Mouse (Mus musculus) limb, embryonic 11.5 days (tissue): Measurements from ENCODE around the gene Atp6v1b1. TPM values are rescaled to one million over a fixed set of nuclear protein-coding genes. Genes with fewer than 3 reads are reported as not detected.
A peak's percentile ranks its signal among the peaks of the same experiment; 100 is the strongest.

Source experiments
- ATAC-seq: fragments of 200-750 bp; cut with Nextera tagmentation; 2 replicates; pipeline ENCODE4 v1.8.0; 2017; ENCODE audit warnings: low read depth; ENCODE audit not compliant: insufficient number of reproducible peaks, low FRiP score, low TSS enrichment
- DNase-seq: peaks from one replicate; pipeline ENCODE4 v3.0.0-alpha.2; 2015; ENCODE audit warnings: low spot score
- H3K27ac ChIP-seq: fragments of 300-500 bp; sonication (generic); replicated peaks from 2 replicates; pipeline ENCODE4 v1.5.1; 2014; ENCODE audit warnings: low read depth, mild to moderate bottlenecking, low read length
- H3K27me3 ChIP-seq: fragments of 300-500 bp; sonication (generic); 2 replicates; pipeline ENCODE4 v1.6.1; 2014; ENCODE audit warnings: mild to moderate bottlenecking, low read length, mixed read lengths; ENCODE audit not compliant: control insufficient read depth, insufficient read depth
- H3K36me3 ChIP-seq: fragments of 300-500 bp; sonication (generic); 2 replicates; pipeline ENCODE4 v1.6.1; 2014; ENCODE audit warnings: mild to moderate bottlenecking, low read length, moderate library complexity, mixed read lengths; ENCODE audit not compliant: control insufficient read depth, insufficient read depth
- H3K4me1 ChIP-seq: fragments of 300-500 bp; sonication (generic); 2 replicates; pipeline ENCODE4 v1.6.1; 2014; ENCODE audit warnings: low read length, mixed read lengths; ENCODE audit not compliant: control insufficient read depth, insufficient read depth
- H3K4me2 ChIP-seq: fragments of 300-500 bp; sonication (generic); 2 replicates; pipeline ENCODE4 v1.6.1; 2014; ENCODE audit warnings: low read depth, mild to moderate bottlenecking, moderate library complexity; ENCODE audit not compliant: severe bottlenecking
- H3K4me3 ChIP-seq: fragments of 300-500 bp; sonication (generic); 2 replicates; pipeline ENCODE4 v1.5.1; 2014; ENCODE audit warnings: low read depth, low read length
- H3K9ac ChIP-seq: fragments of 300-500 bp; sonication (generic); 2 replicates; pipeline ENCODE4 v1.6.1; 2014; ENCODE audit warnings: mild to moderate bottlenecking, low read length
- H3K9me3 ChIP-seq: fragments of 300-500 bp; sonication (generic); 2 replicates; pipeline ENCODE4 v1.6.1; 2016; ENCODE audit warnings: low read length; ENCODE audit not compliant: control insufficient read depth
- whole genome bisulfite sequencing: fragments of 180-500 bp; shearing (Covaris S2); extraction: QIAGEN DNeasy Blood & Tissue Kit; methylation state at CpG from one replicate; pipeline ENCODE4 v1.1.7; 2014; 5-methylcytosine and 5-hydroxymethylcytosine counted together
- polyA plus RNA-seq: library from polyadenylated mRNA; unstranded; fragments of >200 nt; fragmentation: Nextera tagmentation; extraction: Ambion mirVana; gene quantifications from 2 replicates; pipeline ENCODE4 v1.2.1, GENCODE M21; 2014

Gene Atp6v1b1
- polyA plus RNA-seq, 1 experiment from 2014 or later = not detected

DNA sequence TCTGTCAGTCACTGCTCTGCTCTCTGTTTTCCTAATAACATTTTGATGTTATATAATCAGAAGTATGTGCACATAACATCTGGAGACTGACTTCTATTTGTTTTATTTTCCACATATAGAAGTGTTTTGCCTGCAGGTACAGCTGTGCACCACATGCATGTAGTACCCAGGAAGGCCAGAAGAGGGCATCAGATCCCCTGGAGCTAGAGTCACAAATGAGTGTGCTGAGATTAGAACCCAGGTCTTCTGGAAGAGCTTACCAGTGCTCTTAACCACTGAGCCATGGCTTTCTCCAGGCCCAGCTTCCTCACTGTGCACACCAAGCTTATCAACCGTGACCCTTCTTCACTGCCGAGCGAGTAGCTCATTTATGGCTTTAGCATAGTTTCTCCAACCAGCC lies 14.3 kb upstream of the Atp6v1b1 start:
- Histone ChIP-seq H3K27me3 (no peaks in the 10 kb centered on the region), H3K4me2 (no peak overlapping the region), H3K9me3 (no peaks in the 10 kb centered on the region), H3K4me1 (no peaks in the 10 kb centered on the region), H3K4me3 (no peak overlapping the region), H3K27ac (no peak overlapping the region), H3K36me3 (no peaks in the 10 kb centered on the region), H3K9ac (no peak overlapping the region)
- DNase-seq (peak; percentile 67), ATAC-seq (no peak)
- WGBS = 86% methylated on average over 3 of the region's 3 CpGs

GRCm38 (mm10) chr6:83729350-83729970 lies 13.3 kb upstream of the Atp6v1b1 start:
- ATAC-seq (no peak), DNase-seq (no peak)
- 68% methylated on average over 14 of the region's 14 CpGs for WGBS
- no peaks in the 10 kb centered on the region for H3K4me1 ChIP-seq
- H3K27me3 ChIP-seq = no peaks in the 10 kb centered on the region
- H3K27ac ChIP-seq = no peak overlapping the region
- no peaks in the 10 kb centered on the region for H3K36me3 ChIP-seq
- H3K4me2 ChIP-seq = no peak overlapping the region
- no peak overlapping the region for H3K9ac ChIP-seq
- no peaks in the 10 kb centered on the region for H3K9me3 ChIP-seq
- H3K4me3 ChIP-seq = no peak overlapping the region

DNA sequence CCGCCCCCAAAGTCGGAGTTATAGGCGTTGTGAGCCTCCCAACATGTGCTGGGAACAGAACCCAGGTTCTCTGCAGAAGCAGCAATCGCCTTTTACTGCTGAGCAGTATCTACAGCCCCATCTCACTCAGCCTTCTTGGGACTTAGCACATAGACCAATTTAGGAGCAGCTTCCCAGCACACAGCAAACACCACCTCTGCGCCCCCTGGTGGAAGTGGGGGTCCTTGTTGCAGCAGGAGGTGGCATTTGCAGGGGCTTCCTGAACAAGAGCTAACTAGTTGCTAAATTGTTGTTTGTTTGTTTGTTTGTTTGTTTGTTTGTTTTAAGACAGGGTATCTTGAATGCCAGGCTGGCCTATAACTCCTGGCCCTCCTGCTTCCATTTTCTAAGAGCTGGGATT lies 11.7 kb upstream of the Atp6v1b1 start:
- no peaks in the 10 kb centered on the region for H3K4me1 ChIP-seq
- no peak overlapping the region for H3K4me3 ChIP-seq
- no peak overlapping the region for H3K27ac ChIP-seq
- no peak overlapping the region for H3K9ac ChIP-seq
- ATAC-seq = no peak
- H3K9me3 ChIP-seq = no peaks in the 10 kb centered on the region
- H3K36me3 ChIP-seq = no peaks in the 10 kb centered on the region
- H3K4me2 ChIP-seq = no peak overlapping the region
- peak; percentile 89 for DNase-seq
- H3K27me3 ChIP-seq = no peaks in the 10 kb centered on the region
- 23% methylated on average over 5 of the region's 5 CpGs for WGBS

GRCm38 (mm10) chr6:83737311-83737710 lies 5.5 kb upstream of the Atp6v1b1 start:
- H3K4me2 ChIP-seq = no peak overlapping the region

DNA sequence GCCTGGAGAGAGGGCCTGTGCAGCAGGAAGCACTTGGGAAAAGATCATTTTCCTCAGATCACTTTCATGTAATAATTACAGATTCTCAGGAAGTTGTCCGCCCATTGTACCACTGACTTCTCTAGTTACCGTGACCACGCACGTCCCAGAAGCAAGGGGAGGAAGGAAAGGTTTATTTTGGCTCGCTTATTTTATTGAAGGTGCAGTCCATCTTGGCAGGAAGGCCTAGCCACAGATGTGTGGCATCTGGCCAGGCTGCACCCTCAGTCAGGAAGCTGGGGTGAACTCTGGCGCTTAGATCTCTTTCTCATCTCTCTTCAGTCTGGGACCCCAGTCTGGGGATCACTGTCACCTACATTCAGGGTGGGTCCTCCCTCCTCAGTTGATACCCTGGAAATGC lies 4.2 kb upstream of the Atp6v1b1 start:
- ATAC-seq = no peak

More at GRCm38 (mm10) chr6:83737311-83737710, 5.5 kb upstream of the Atp6v1b1 start:
- H3K27ac ChIP-seq = no peak overlapping the region
- H3K27me3 ChIP-seq = no peaks in the 10 kb centered on the region
- no peak overlapping the region for H3K4me3 ChIP-seq
- H3K9me3 ChIP-seq = no peaks in the 10 kb centered on the region
- no peak for ATAC-seq
- 24% methylated on average over 13 of the region's 13 CpGs for WGBS
- no peak for DNase-seq
- H3K36me3 ChIP-seq = no peaks in the 10 kb centered on the region
- no peaks in the 10 kb centered on the region for H3K4me1 ChIP-seq
- no peak overlapping the region for H3K9ac ChIP-seq

GRCm38 (mm10) chr6:83743212-83743611 lies 422 bp downstream of the Atp6v1b1 start:
- H3K9ac ChIP-seq = no peak overlapping the region
- H3K9me3 ChIP-seq = no peaks in the 10 kb centered on the region
- no peak overlapping the region for H3K27ac ChIP-seq
- DNase-seq (no peak), ATAC-seq (no peak)
- H3K4me2 ChIP-seq = no peak overlapping the region
- H3K36me3 ChIP-seq = no peaks in the 10 kb centered on the region
- H3K4me1 ChIP-seq = no peaks in the 10 kb centered on the region
- no peak overlapping the region for H3K4me3 ChIP-seq
- 74% methylated on average over 5 of the region's 5 CpGs for WGBS
- H3K27me3 ChIP-seq = no peaks in the 10 kb centered on the region

More for the DNA sequence above, 4.2 kb upstream of the Atp6v1b1 start:
- Histone ChIP-seq H3K9ac (no peak overlapping the region), H3K27me3 (no peaks in the 10 kb centered on the region), H3K4me3 (no peak overlapping the region), H3K36me3 (no peaks in the 10 kb centered on the region), H3K27ac (no peak overlapping the region), H3K4me1 (no peaks in the 10 kb centered on the region), H3K9me3 (no peaks in the 10 kb centered on the region), H3K4me2 (no peak overlapping the region)
- WGBS = 77% methylated on average over 6 of the region's 6 CpGs
- no peak for DNase-seq

- ATAC-seq (no peak), DNase-seq (no peak)
- Histone ChIP-seq H3K4me2 (no peak overlapping the region), H3K27me3 (no peaks in the 10 kb centered on the region), H3K27ac (no peak overlapping the region), H3K9me3 (no peaks in the 10 kb centered on the region), H3K9ac (no peak overlapping the region), H3K4me3 (no peak overlapping the region), H3K4me1 (peaks cover 2% of the 10 kb centered on the region; the same call in 1 of the 2 replicates), H3K36me3 (no peaks in the 10 kb centered on the region)
- 66% methylated on average over 5 of the region's 5 CpGs for WGBS
These were observed 1.3 kb downstream of the Atp6v1b1 start for GRCm38 (mm10) chr6:83744126-83744525.

- no peak overlapping the region for H3K27ac ChIP-seq
- no peaks in the 10 kb centered on the region for H3K9me3 ChIP-seq
- no peaks in the 10 kb centered on the region for H3K36me3 ChIP-seq
- H3K4me3 ChIP-seq = no peak overlapping the region
- 62% methylated on average over 5 of the region's 5 CpGs for WGBS
- H3K4me1 ChIP-seq = peaks cover 5% of the 10 kb centered on the region; the same call in 1 of the 2 replicates
- ATAC-seq = no peak
- no peak for DNase-seq
- no peak overlapping the region for H3K9ac ChIP-seq
- no peak overlapping the region for H3K4me2 ChIP-seq
- no peaks in the 10 kb centered on the region for H3K27me3 ChIP-seq
These were observed 1.8 kb downstream of the Atp6v1b1 start for GRCm38 (mm10) chr6:83744557-83744956.

DNA sequence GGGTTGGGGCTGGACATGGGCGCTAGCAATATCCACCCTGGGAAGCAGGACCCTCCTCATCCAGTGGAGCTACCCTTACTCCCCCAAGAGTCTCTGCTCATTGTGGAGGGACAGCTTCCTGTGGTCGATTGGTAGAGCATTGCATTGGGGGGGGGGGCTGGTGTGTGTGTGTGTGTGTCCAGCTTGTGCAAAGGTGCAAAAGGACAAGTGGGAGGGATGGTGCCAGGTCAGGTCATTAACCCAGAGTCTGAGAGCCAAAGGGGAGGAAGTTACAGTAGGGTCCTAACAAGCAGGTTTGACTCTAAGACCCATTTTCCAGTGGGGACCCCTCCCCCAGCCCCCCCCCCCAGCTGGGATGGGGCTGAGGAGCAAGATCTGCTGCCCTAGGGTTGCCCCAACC lies 2.7 kb downstream of the Atp6v1b1 start:
- no peaks in the 10 kb centered on the region for H3K27me3 ChIP-seq
- 62% methylated on average over 2 of the region's 2 CpGs for WGBS
- no peak overlapping the region for H3K9ac ChIP-seq
- H3K4me3 ChIP-seq = no peak overlapping the region
- H3K9me3 ChIP-seq = no peaks in the 10 kb centered on the region
- peaks cover 5% of the 10 kb centered on the region; the same call in 1 of the 2 replicates for H3K4me1 ChIP-seq
- no peak overlapping the region for H3K27ac ChIP-seq
- no peaks in the 10 kb centered on the region for H3K36me3 ChIP-seq
- DNase-seq (no peak), ATAC-seq (no peak)
- no peak overlapping the region for H3K4me2 ChIP-seq
